Mouse (Mus musculus): Measurements from ENCODE around the gene Peak1.
A peak's percentile ranks its signal among the peaks of the same experiment; 100 is the strongest.

Gene Peak1

GRCm38 (mm10) chr9:56218860-56219259 lies 199.0 kb downstream of the Peak1 start:
- Histone ChIP-seq H3K36me3 (ENCODE audit: insufficient read depth, low read length) (peaks cover 5% of the 10 kb centered on the region; the same call in 1 of the 2 replicates), H3K9me3 (ENCODE audit: low read length) (no peaks in the 10 kb centered on the region), H3K4me1 (replicated peaks; ENCODE audit: low read depth, low read length) (peaks cover 5% of the 10 kb centered on the region; the same call in 1 of the 2 replicates), H3K4me3 (replicated peaks; ENCODE audit: low read length) (no peak overlapping the region), H3K27me3 (ENCODE audit: insufficient read depth, low read length) (no peaks in the 10 kb centered on the region)
- TF ChIP-seq NANOG (IDR thresholded peaks at IDR 0.05; ENCODE audit: borderline replicate concordance, low read length), result no peak
- TF ChIP-seq CTCF (conservative IDR thresholded peaks at IDR 0.05; ENCODE audit: low read length), result no peak
- no peak for TF ChIP-seq POU5F1 (IDR thresholded peaks at IDR 0.05; ENCODE audit: borderline replicate concordance, low read length)

- peaks cover 10% of the 10 kb centered on the region for H3K4me1 ChIP-seq (replicated peaks; ENCODE audit: low read depth, low read length)
- H3K36me3 ChIP-seq (ENCODE audit: insufficient read depth, low read length), result peaks cover 5% of the 10 kb centered on the region; the same call in 1 of the 2 replicates
- no peaks in the 10 kb centered on the region for H3K9me3 ChIP-seq (ENCODE audit: low read length)
- no peak for TF ChIP-seq CTCF (conservative IDR thresholded peaks at IDR 0.05; ENCODE audit: low read length)
- TF ChIP-seq NANOG (IDR thresholded peaks at IDR 0.05; ENCODE audit: borderline replicate concordance, low read length), result no peak
- TF ChIP-seq POU5F1 (IDR thresholded peaks at IDR 0.05; ENCODE audit: borderline replicate concordance, low read length), result no peak
- H3K27me3 ChIP-seq (ENCODE audit: insufficient read depth, low read length), result no peaks in the 10 kb centered on the region
- H3K4me3 ChIP-seq (replicated peaks; ENCODE audit: low read length), result no peak overlapping the region
Observed at GRCm38 (mm10) chr9:56218043-56218442, 199.8 kb downstream of the Peak1 start.

- no peaks in the 10 kb centered on the region for H3K27me3 ChIP-seq (ENCODE audit: insufficient read depth, low read length)
- TF ChIP-seq NANOG (IDR thresholded peaks at IDR 0.05; ENCODE audit: borderline replicate concordance, low read length) (no peak), CTCF (conservative IDR thresholded peaks at IDR 0.05; ENCODE audit: low read length) (no peak), POU5F1 (IDR thresholded peaks at IDR 0.05; ENCODE audit: borderline replicate concordance, low read length) (no peak)
- H3K4me3 ChIP-seq (replicated peaks; ENCODE audit: low read length), result no peak overlapping the region
- H3K36me3 ChIP-seq (ENCODE audit: insufficient read depth, low read length), result peaks cover 2% of the 10 kb centered on the region; the same call in 1 of the 2 replicates
- peaks cover 10% of the 10 kb centered on the region for H3K4me1 ChIP-seq (replicated peaks; ENCODE audit: low read depth, low read length)
- no peaks in the 10 kb centered on the region for H3K9me3 ChIP-seq (ENCODE audit: low read length)
Observed at GRCm38 (mm10) chr9:56217386-56217785, 200.5 kb downstream of the Peak1 start.

GRCm38 (mm10) chr9:56213451-56214291 lies 204.2 kb downstream of the Peak1 start:
- Histone ChIP-seq H3K27me3 (ENCODE audit: insufficient read depth, low read length) (no peaks in the 10 kb centered on the region), H3K9me3 (ENCODE audit: low read length) (peaks cover 6% of the 10 kb centered on the region; the same call in 1 of the 2 replicates), H3K4me1 (replicated peaks; ENCODE audit: low read depth, low read length) (peaks cover 10% of the 10 kb centered on the region), H3K4me3 (replicated peaks; ENCODE audit: low read length) (no peak overlapping the region), H3K36me3 (ENCODE audit: insufficient read depth, low read length) (no peaks in the 10 kb centered on the region)
- TF ChIP-seq NANOG (IDR thresholded peaks at IDR 0.05; ENCODE audit: borderline replicate concordance, low read length) (no peak), POU5F1 (IDR thresholded peaks at IDR 0.05; ENCODE audit: borderline replicate concordance, low read length) (no peak), CTCF (conservative IDR thresholded peaks at IDR 0.05; ENCODE audit: low read length) (peak; percentile 81)

- Histone ChIP-seq H3K9me3 (ENCODE audit: low read length) (peaks cover 6% of the 10 kb centered on the region; the same call in 1 of the 2 replicates), H3K36me3 (ENCODE audit: insufficient read depth, low read length) (peaks cover 35% of the 10 kb centered on the region), H3K4me3 (replicated peaks; ENCODE audit: low read length) (no peak overlapping the region), H3K27me3 (ENCODE audit: insufficient read depth, low read length) (no peaks in the 10 kb centered on the region), H3K4me1 (replicated peaks; ENCODE audit: low read depth, low read length) (peaks cover 5% of the 10 kb centered on the region)
- no peak for TF ChIP-seq NANOG (IDR thresholded peaks at IDR 0.05; ENCODE audit: borderline replicate concordance, low read length)
- no peak for TF ChIP-seq CTCF (conservative IDR thresholded peaks at IDR 0.05; ENCODE audit: low read length)
- no peak for TF ChIP-seq POU5F1 (IDR thresholded peaks at IDR 0.05; ENCODE audit: borderline replicate concordance, low read length)
Observed at GRCm38 (mm10) chr9:56208817-56209216, 209.1 kb downstream of the Peak1 start.

- Histone ChIP-seq H3K9me3 (ENCODE audit: low read length) (peaks cover 6% of the 10 kb centered on the region; the same call in 1 of the 2 replicates), H3K27me3 (ENCODE audit: insufficient read depth, low read length) (no peaks in the 10 kb centered on the region), H3K4me3 (replicated peaks; ENCODE audit: low read length) (no peak overlapping the region), H3K4me1 (replicated peaks; ENCODE audit: low read depth, low read length) (no peaks in the 10 kb centered on the region), H3K36me3 (ENCODE audit: insufficient read depth, low read length) (peaks cover 38% of the 10 kb centered on the region)
- TF ChIP-seq NANOG (IDR thresholded peaks at IDR 0.05; ENCODE audit: borderline replicate concordance, low read length) (no peak), POU5F1 (IDR thresholded peaks at IDR 0.05; ENCODE audit: borderline replicate concordance, low read length) (no peak)
Observed at GRCm38 (mm10) chr9:56207516-56207915, 210.4 kb downstream of the Peak1 start.

GRCm38 (mm10) chr9:56207083-56207482 lies 210.8 kb downstream of the Peak1 start:
- TF ChIP-seq NANOG (IDR thresholded peaks at IDR 0.05; ENCODE audit: borderline replicate concordance, low read length), result no peak
- no peak for TF ChIP-seq POU5F1 (IDR thresholded peaks at IDR 0.05; ENCODE audit: borderline replicate concordance, low read length)
- TF ChIP-seq CTCF (conservative IDR thresholded peaks at IDR 0.05; ENCODE audit: low read length), result no peak
- Histone ChIP-seq H3K36me3 (ENCODE audit: insufficient read depth, low read length) (peaks cover 38% of the 10 kb centered on the region), H3K9me3 (ENCODE audit: low read length) (peaks cover 9% of the 10 kb centered on the region; the same call in 1 of the 2 replicates), H3K4me3 (replicated peaks; ENCODE audit: low read length) (no peak overlapping the region), H3K27me3 (ENCODE audit: insufficient read depth, low read length) (no peaks in the 10 kb centered on the region), H3K4me1 (replicated peaks; ENCODE audit: low read depth, low read length) (no peaks in the 10 kb centered on the region)

- TF ChIP-seq CTCF (conservative IDR thresholded peaks at IDR 0.05; ENCODE audit: low read length), result no peak
- no peak for TF ChIP-seq NANOG (IDR thresholded peaks at IDR 0.05; ENCODE audit: borderline replicate concordance, low read length)
- TF ChIP-seq POU5F1 (IDR thresholded peaks at IDR 0.05; ENCODE audit: borderline replicate concordance, low read length), result no peak
- peaks cover 8% of the 10 kb centered on the region; the same call in 1 of the 2 replicates for H3K9me3 ChIP-seq (ENCODE audit: low read length)
- H3K27me3 ChIP-seq (ENCODE audit: insufficient read depth, low read length), result no peaks in the 10 kb centered on the region
Observed at GRCm38 (mm10) chr9:56205336-56205735, 212.5 kb downstream of the Peak1 start.

More at GRCm38 (mm10) chr9:56205336-56205735, 212.5 kb downstream of the Peak1 start:
- H3K4me3 ChIP-seq (replicated peaks; ENCODE audit: low read length), result no peak overlapping the region
- H3K36me3 ChIP-seq (ENCODE audit: insufficient read depth, low read length), result peaks cover 38% of the 10 kb centered on the region
- H3K4me1 ChIP-seq (replicated peaks; ENCODE audit: low read depth, low read length), result peaks cover 5% of the 10 kb centered on the region; the same call in 1 of the 2 replicates

All from E14TG2a.4 (cell line).